Mouse (Mus musculus): Measurements from ENCODE around the gene Sytl3.
"Not testable (repeated sequence)": the region's sequence is repeated elsewhere in the genome, so short reads cannot be mapped to it uniquely, and the experiment has no call there.

Sytl3 gene

DNA sequence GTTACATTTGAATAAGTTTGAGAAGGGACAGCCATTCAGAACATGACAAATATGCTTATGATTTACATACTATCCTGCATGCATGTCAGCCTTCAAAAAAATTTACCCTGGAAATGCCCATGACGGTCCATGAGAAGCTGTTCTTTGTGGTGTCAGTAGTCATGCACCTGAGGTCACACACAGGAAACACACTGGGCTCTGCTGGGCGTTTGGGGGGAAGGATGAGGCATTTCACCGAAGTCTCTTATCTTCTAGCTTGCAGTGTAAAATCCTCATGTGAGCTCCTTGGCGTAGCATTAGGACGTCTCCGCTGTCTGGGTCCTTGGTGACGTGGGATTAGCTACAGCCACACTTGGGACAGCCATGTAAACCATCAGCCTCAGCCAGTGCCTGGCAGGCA lies at the start of gene Sytl3:
Sytl3 (plus strand) TSS at position 293 of the 400 bp plus-strand sequence.
- peak in 1 of 2 experiments; percentile 22 for DNase-seq (ENCODE audit: low spot score in 2 of 2)

DNA sequence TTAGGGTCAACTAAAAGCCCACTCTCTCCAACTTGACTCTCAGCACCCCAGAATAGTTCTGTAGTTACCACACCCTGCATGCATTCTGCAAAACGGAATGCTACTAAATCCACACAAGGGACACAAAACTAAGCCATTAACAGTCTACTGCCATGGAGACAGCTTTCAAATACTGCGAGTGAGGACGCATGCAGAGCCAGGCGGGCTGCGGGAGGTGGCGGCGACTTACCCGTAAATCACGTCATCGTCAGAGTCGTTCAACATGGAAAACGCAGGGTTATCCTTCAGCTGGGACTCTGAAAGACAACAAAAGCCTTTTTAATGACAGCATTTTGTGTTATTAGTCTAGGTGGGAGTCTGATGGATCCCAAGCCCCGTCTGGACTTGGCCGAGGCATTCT lies 45.4 kb upstream of the Sytl3 start:
- not testable (repeated sequence) for DNase-seq (ENCODE audit: low spot score in 2 of 2)

DNA sequence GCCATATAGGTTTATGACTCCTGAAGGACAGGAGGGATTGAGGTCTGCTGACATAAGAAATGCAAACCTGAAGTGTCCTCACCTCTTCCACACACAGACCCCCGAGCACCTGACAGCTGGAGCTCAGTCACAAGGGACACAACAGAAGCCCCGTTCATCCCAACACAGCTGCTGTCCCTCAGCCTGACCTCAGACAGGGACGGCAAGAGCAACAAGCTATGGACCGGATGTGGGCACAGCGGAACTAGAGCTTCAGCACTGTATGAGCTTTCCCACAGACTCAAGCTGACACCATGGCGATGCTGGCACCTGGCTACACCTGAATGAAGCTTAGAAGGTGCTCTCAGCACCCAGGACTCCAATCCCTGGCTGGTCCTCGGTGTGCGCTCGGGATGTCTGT lies 44.6 kb upstream of the Sytl3 start:
- DNase-seq (ENCODE audit: low spot score in 2 of 2): not testable (repeated sequence)

DNA sequence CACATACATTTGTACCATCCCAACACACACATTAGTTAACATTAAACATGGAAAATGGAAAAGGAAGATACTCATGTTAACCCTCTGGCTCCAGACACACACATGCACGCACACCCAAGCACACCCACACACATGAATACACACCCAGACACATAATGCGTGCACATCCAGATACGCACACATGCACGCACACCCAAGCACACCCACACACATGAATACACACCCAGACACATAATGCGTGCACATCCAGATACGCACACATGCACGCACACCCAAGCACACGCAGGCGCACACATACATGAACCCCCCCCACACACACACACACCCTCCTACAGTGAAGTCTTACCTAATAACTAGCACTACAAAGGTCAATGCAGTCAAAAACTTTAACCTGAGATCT lies 42.2 kb upstream of the Sytl3 start:
- not testable (repeated sequence) for DNase-seq (ENCODE audit: low spot score in 2 of 2)

DNA sequence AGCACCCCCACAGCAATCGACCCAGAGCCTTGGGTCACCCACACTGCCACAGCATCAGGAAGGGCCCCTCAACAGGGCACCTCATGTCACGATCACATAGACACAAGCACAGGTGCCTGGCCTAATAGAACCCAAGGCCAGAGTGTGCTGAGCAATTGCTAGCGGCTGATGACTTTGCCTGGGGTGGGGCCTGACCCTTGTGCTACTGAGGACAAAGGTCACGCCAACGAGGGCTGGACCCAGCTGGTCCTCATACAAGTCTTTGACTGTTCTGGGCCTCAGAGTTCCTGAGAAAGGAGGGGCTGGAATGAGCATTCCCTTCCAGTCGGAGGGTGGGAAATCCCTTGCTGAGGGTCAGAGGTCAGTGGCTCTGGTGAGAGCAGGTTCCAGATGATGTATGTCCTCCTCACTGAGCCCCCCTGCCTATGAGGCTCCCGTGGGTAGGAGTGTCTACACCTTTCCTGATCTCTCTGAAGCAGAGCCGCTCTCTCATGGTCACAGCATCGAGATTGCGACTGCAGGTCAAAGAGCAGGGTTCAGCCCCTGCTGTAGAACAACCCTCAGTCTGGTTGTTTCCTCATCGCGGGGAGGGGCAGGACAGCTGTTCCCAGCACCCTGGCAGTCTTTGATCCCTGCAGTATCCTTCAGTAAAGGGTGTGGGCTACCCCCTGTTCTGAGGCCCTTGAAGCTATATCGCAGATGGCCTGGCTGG lies 41.0 kb upstream of the Sytl3 start:
- DNase-seq (ENCODE audit: low spot score in 2 of 2): not testable (repeated sequence)

DNA sequence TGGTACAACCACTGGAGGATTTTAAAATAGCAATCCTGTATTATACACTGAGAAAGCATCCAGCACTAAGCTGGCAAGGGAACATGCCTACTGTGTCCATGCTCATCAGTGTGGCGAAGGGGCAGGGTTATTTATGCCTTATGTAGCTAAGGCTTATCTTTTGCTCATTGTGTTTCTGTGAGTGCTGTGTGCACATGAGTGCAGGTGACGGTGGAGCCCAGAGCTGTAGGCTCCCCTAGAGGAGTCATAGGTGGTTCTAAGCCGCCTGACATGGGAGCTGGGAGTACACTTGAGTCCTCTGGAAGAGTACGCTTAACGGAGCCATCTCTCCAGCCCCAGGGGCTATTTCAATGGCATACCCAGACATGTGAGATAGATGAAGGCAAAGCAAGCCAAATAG lies 39.6 kb upstream of the Sytl3 start:
- DNase-seq (ENCODE audit: low spot score in 2 of 2): not testable (repeated sequence)

DNA sequence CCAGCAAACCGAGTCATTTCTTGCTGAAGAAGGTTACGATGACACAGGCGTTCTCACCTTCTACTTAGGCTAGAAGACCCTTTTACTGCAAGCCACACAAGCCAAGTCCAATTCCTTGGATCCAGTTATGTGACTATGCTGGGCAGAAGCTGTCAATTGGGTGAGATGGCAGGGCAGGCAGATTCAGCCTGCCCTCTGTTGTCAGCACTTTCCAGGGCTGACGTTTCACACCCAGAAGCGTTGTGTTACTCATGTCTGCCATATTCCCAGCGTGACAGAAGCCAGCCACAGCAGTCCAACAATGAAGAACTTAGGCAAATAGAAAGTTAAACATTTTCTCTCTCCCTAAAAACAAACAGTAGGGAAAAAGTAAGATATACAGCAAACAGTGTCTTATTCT lies 38.9 kb upstream of the Sytl3 start:
- not testable (repeated sequence) for DNase-seq (ENCODE audit: low spot score in 2 of 2)

DNA sequence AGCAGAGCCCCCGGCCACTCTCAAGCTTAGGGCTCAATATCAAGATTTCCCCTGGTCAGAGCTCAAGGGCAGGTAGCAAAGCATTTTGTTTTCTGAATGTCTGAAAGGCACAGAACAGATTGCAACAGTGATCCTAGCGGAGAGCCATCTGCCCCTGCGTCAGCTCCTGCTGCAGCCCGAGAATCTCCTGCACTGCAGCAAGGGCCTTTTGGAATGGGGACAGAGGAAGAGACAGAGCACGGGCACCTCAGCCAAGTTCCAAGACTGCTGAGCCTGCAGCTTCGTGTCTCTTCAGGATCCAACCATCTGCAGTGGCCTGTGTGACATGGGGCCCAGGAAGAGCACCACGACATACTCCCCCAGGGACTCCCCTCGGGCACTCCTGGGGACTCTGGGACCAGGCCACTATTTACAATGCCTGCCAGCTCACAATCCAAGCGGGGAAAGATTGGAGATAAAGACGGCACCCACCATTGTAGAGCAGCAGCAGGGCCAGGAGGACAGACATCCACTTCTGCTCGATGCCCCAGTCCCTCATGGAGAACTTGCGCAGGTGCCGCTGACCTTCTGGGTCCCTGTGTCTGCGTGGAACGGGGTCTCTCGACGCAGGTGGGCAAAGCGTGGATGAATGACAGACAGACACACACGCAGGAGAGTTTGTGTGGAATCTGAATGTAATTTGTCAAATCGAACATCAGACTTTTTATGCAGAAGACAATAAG lies 38.0 kb upstream of the Sytl3 start:
- not testable (repeated sequence) for DNase-seq (ENCODE audit: low spot score in 2 of 2)

DNA sequence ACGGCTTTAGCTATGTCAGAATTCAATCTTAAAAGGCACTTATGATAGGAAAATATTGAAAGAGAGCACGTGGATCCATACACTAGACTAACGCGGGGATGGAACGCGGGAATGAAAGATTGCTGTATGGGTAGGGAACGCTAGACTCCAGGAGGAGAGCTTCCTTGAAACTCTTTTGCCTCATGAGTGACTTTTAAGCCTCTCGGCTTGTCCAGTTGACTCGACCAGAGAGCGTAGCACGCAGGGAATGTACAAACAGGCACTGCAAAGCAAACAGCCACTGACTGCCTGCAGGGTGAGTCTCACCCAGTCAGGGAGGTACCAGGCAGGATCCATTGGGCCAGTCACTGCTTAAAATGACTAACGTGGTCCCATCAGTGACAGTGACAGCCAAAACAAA lies 36.9 kb upstream of the Sytl3 start:
- not testable (repeated sequence) for DNase-seq (ENCODE audit: low spot score in 2 of 2)

DNA sequence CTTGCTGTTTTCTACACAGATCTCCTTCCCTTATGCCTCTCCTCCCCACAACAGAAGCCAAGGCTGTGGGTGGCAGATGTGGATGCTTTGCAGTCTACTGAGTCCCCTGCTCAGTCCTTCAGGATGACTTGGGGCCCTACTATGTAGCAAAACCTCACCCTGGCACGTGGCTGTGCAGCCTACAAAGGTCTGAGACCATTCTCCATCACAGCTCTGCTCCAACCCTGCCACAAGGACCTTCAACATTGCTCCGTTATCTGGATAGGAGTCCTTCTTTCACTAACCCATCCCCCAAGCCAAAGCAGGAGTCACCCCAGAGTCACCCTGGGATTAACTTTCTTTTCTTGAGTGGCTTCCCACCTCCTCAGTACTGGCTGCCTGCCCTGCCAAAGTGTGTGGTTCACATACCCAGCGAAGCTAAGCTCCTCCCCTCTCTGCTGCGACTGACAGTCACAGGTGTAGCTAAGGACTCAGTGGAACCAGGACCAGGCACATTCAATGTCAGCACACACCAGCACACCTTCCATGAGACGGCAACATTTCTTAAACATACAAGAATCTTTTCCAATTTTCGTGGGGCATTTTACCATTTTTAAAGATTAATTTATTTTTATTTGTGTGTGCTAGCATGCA lies 33.9 kb upstream of the Sytl3 start:
- not testable (repeated sequence) for DNase-seq (ENCODE audit: low spot score in 2 of 2)

GRCm38 (mm10) chr17:6630398-6630797 lies 28.5 kb upstream of the Sytl3 start:
- not testable (repeated sequence) for DNase-seq (ENCODE audit: low spot score in 2 of 2)

DNA sequence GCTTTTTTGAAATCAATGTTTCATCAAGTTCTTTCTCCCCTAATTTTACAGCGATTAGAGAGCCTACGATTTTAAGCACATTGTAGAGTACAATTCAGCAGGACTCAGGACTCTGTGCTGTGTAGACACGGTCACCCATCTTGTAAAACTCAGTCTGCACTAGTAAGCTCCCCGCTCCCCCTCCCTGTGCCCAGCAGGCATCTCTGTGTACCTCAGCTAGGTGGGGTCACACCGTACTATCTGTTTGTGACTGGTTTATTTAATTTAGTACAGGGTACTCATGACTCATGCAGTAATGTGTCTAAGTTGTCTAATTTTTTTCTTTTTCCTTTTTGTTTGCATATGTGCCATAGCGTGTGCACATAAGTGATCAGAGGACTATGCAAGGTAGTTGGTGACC lies 26.0 kb upstream of the Sytl3 start:
- DNase-seq (ENCODE audit: low spot score in 2 of 2): not testable (repeated sequence)

DNA sequence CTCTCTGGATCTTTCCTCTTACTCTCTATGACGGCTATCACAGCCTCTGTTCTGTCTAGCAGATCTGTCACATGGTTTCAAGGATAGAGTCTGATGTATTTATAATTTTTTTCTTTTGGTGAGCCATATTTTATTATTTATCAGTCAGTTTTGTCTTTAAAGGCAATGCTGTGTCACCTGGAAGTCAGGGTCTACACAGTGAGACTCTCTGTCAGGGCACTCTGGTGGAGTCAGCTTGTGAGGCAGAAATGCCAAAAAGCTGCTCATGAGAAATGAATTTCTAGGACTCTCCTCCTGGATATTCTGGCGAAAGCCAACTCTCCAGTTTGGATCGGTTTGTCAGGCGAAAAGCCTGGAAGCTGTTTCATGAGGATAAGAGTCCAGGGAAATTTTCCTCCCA lies 23.1 kb upstream of the Sytl3 start:
- DNase-seq (ENCODE audit: low spot score in 2 of 2): not testable (repeated sequence)

GRCm38 (mm10) chr17:6636861-6637260 lies 22.0 kb upstream of the Sytl3 start:
- DNase-seq (ENCODE audit: low spot score in 2 of 2): no peak

- DNase-seq (ENCODE audit: low spot score in 2 of 2): not testable (repeated sequence)
Observed at GRCm38 (mm10) chr17:6637434-6637833, 21.5 kb upstream of the Sytl3 start.

GRCm38 (mm10) chr17:6638444-6638843 lies 20.4 kb upstream of the Sytl3 start:
- DNase-seq (ENCODE audit: low spot score in 2 of 2): not testable (repeated sequence)

GRCm38 (mm10) chr17:6639486-6639885 lies 19.4 kb upstream of the Sytl3 start:
- DNase-seq (ENCODE audit: low spot score in 2 of 2): not testable (repeated sequence)

- not testable (repeated sequence) for DNase-seq (ENCODE audit: low spot score in 2 of 2)
Observed at GRCm38 (mm10) chr17:6640044-6640637, 18.8 kb upstream of the Sytl3 start.

- DNase-seq (ENCODE audit: low spot score in 2 of 2): not testable (repeated sequence)
Observed at GRCm38 (mm10) chr17:6640771-6641429, 18.0 kb upstream of the Sytl3 start.

DNA sequence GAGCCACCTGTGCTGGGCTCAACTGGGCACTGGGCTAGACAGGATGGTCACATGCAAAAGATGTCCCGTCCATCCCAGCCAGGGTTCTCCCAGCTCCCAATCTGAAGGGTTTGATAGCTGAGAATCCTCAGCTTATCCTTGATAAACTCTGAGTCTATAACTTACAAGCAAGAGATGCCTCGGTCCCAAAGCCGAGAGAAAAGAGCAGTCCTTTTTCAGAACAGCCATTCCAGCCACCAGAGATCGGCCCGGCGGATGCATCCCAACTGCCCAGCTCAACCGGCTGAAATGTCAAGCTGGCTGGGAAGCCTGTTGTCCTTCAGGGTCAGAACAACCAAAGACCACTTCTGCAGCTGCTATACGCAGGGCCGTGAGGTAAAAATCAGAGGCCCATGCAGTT lies 14.7 kb upstream of the Sytl3 start:
- DNase-seq (ENCODE audit: low spot score in 2 of 2): not testable (repeated sequence)

- not testable (repeated sequence) for DNase-seq (ENCODE audit: low spot score in 2 of 2)
Observed at GRCm38 (mm10) chr17:6644673-6645072, 14.2 kb upstream of the Sytl3 start.

DNA sequence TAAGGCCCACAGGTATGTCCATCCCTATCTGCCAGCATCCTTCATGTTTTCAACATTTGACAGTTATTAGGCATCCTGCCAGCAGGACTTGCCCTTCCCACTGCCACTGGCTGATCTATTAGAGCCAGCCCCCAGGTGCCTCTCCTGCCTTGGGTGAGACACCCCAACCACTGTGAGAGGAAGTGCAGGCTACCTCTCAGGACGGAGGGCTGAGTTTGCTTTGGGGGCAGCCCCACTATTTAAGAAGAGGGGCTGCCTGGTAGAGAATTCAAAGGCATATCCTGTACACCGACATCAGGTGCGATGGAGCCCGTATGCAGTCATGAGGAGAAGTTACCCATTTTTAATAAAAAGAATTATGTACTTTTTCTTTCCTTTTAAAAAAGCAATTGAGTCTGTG lies 13.2 kb upstream of the Sytl3 start:
- not testable (repeated sequence) for DNase-seq (ENCODE audit: low spot score in 2 of 2)

All from spleen, postnatal 10 days (tissue).